ENCODE assay signal across 10 mouse cellular contexts in the genomic region with DNA sequence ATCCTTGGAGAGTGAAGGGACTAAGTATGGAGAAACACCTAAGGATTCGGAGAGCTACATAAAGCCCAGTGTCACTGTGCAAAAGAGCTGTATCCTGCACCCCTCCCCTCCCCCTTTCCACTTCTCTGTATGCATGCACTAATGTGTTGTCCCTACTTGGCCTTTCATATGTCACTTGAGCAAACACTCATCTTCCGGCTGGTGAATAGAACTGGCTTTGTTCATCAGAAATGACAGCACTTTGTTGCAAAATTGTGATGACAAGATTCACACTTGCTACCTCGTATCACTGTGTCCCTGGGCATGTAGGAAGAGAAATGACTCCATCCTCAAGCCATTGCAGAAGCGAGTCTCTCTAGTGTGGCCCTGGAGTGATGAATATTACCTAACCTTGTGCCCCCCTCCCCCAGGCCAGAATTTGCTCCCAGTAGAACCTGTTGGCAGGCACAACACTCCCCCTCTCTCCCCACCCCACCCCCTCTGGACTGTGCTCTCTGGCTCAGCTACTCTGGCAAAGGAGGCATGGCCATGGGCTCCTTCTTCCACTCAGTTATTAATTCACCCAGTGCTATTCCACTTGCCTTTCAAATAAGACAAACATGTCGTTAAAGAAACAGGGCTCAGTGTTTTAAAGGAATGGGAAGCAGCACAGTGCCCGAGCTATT.
DNase-seq lines count a peak whose midpoint lies in the region; ATAC-seq and TF ChIP-seq lines count a peak whose summit lies in the region.
"Had no signal": no experiment of that assay in that cellular context is flagged by ENCODE, and none has a peak within 500 bp of the region (broad histone marks: within the 10 kb centered on the region; RNA-seq: fewer than 3 reads in every experiment).

No protein-coding gene starts in this region.

- DNase-seq in forebrain, embryonic 14.5 days (ENCODE audit: low spot score): no peak
- DNase-seq in liver, adult 2 months (ENCODE audit: extremely low read depth, low read depth, low spot score): peak; percentile 95
- peak; percentile 91 for DNase-seq in kidney, adult 9 months
- DNase-seq in retina, embryonic 14.5 days (ENCODE audit: low spot score): peak; percentile 37
- DNase-seq in T-cell, adult 2 months (ENCODE audit: low spot score): no peak
- no peak for DNase-seq in ovary, adult 18-20 months (ENCODE audit: low spot score)
- DNase-seq: layer of hippocampus, adult 9-11 months had no signal

- no peak for TF ChIP-seq POLR2A in liver, adult 2 months (IDR thresholded peaks at IDR 0.05; ENCODE audit: extremely low read depth, insufficient read depth, low read length)

- H3K27me3 ChIP-seq in forebrain, embryonic 15.5 days: no peaks in the 10 kb centered on the region
- H3K27me3 ChIP-seq in forebrain, embryonic 14.5 days (replicated peaks; ENCODE audit: control insufficient read depth, insufficient read depth, low read length): no peaks in the 10 kb centered on the region
- H3K27me3 ChIP-seq in liver, adult 2 months (ENCODE audit: control insufficient read depth, insufficient read depth, low read length): no peaks in the 10 kb centered on the region
- H3K27me3 ChIP-seq in liver, embryonic 12.5 days (replicated peaks): no peaks in the 10 kb centered on the region
- H3K27me3 ChIP-seq: megakaryocyte, embryonic 14.5 days had no signal

- no peaks in the 10 kb centered on the region for H3K36me3 ChIP-seq in forebrain, embryonic 15.5 days
- H3K36me3 ChIP-seq in forebrain, embryonic 14.5 days (ENCODE audit: control insufficient read depth, insufficient read depth, low read length): no peaks in the 10 kb centered on the region
- no peaks in the 10 kb centered on the region; the same call in 1 of the 2 replicates for H3K36me3 ChIP-seq in liver, adult 2 months (ENCODE audit: control insufficient read depth, insufficient read depth, low read length)
- no peaks in the 10 kb centered on the region for H3K36me3 ChIP-seq in liver, embryonic 12.5 days

- no peak overlapping the region for H3K4me3 ChIP-seq in forebrain, embryonic 15.5 days
- no peak overlapping the region for H3K4me3 ChIP-seq in forebrain, embryonic 14.5 days (ENCODE audit: low read depth, low read length)
- no peak overlapping the region for H3K4me3 ChIP-seq in liver, adult 2 months (ENCODE audit: insufficient read depth, low read depth, low read length)
- no peak overlapping the region for H3K4me3 ChIP-seq in liver, embryonic 12.5 days
- H3K4me3 ChIP-seq: megakaryocyte, embryonic 14.5 days had no signal

- no peak overlapping the region for H3K9ac ChIP-seq in forebrain, embryonic 15.5 days (replicated peaks)
- H3K9ac ChIP-seq in forebrain, embryonic 14.5 days (ENCODE audit: low read length): no peak overlapping the region
- H3K9ac ChIP-seq in liver, adult 2 months (ENCODE audit: low read depth, low read length): peak overlapping the region; percentile 42; the same call in 1 of the 2 replicates
- no peak overlapping the region for H3K9ac ChIP-seq in liver, embryonic 12.5 days

- H3K4me2 ChIP-seq in forebrain, embryonic 15.5 days (replicated peaks): no peak overlapping the region
- H3K4me2 ChIP-seq in forebrain, embryonic 14.5 days (ENCODE audit: low read length): no peak overlapping the region
- no peak overlapping the region for H3K4me2 ChIP-seq in liver, embryonic 12.5 days

- 41% methylated on average over 6 of the region's 6 CpGs for WGBS in forebrain, embryonic 15.5 days
- WGBS in forebrain, embryonic 14.5 days: 41% methylated on average over 6 of the region's 6 CpGs
- WGBS in liver, adult 2 months: 10% methylated on average over 6 of the region's 6 CpGs
- 59% methylated on average over 6 of the region's 6 CpGs for WGBS in liver, embryonic 12.5 days (ENCODE audit: insufficient replicate concordance)

- H3K79me2 ChIP-seq in liver, adult 2 months (ENCODE audit: control insufficient read depth, insufficient read depth, low read length): peaks cover 36% of the 10 kb centered on the region

- no peak for TF ChIP-seq CTCF in liver, adult 2 months (IDR thresholded peaks at IDR 0.05; ENCODE audit: low read depth, low read length)

- H3K4me1 ChIP-seq in forebrain, embryonic 15.5 days: peaks cover 21% of the 10 kb centered on the region
- H3K4me1 ChIP-seq in forebrain, embryonic 14.5 days (ENCODE audit: control insufficient read depth, insufficient read depth, low read length): peaks cover 16% of the 10 kb centered on the region
- peaks cover 38% of the 10 kb centered on the region for H3K4me1 ChIP-seq in liver, adult 2 months (ENCODE audit: control insufficient read depth, insufficient read depth, low read length)
- H3K4me1 ChIP-seq in liver, embryonic 12.5 days: peaks cover 37% of the 10 kb centered on the region

- no peak overlapping the region for H3K27ac ChIP-seq in forebrain, embryonic 15.5 days (replicated peaks)
- H3K27ac ChIP-seq in forebrain, embryonic 14.5 days (ENCODE audit: low read depth, low read length): no peak overlapping the region
- peak overlapping the region; percentile 97 for H3K27ac ChIP-seq in liver, adult 2 months (replicated peaks; ENCODE audit: insufficient read depth, low read depth, low read length)
- no peak overlapping the region for H3K27ac ChIP-seq in liver, embryonic 12.5 days

- H3K9me3 ChIP-seq in forebrain, embryonic 15.5 days: no peaks in the 10 kb centered on the region
- H3K9me3 ChIP-seq in forebrain, embryonic 14.5 days (replicated peaks; ENCODE audit: control insufficient read depth, low read length): no peaks in the 10 kb centered on the region
- H3K9me3 ChIP-seq in liver, embryonic 12.5 days (replicated peaks): no peaks in the 10 kb centered on the region
- H3K9me3 ChIP-seq: megakaryocyte, embryonic 14.5 days had no signal

- 0 out of 2 replicates have a peak, but pooled peaks have one; percentile 33 for ATAC-seq in forebrain, embryonic 15.5 days (replicated peaks)
- no peak for ATAC-seq in forebrain, embryonic 14.5 days
- no peak for ATAC-seq in liver, embryonic 12.5 days

Comparison
In these comparisons a context has a peak if more than half of its experiments do, and no peak if none do; other contexts are left out.
1. DNase-seq: peak in liver, adult 2 months (single experiment), kidney, adult 9 months (single experiment) and retina, embryonic 14.5 days (single experiment); none in forebrain, embryonic 14.5 days (single experiment), T-cell, adult 2 months (single experiment) and ovary, adult 18-20 months (single experiment).